Mouse (Mus musculus) liver, adult 2 months (tissue): ENCODE measurements around the gene Dgki. TPM values are rescaled to one million over a fixed set of nuclear protein-coding genes. Genes with fewer than 3 reads are reported as not detected.

Source experiments
- DNase-seq: peaks from one replicate; pipeline ENCODE4 v3.0.0-alpha.2; 2011; ENCODE audit warnings: low read depth, low spot score; ENCODE audit errors: extremely low read depth
- H3K27ac ChIP-seq: fragments of 200-500 bp; replicated peaks from 2 replicates; pipeline ENCODE4 v1.5.1; 2012; ENCODE audit warnings: low read depth, mild to moderate bottlenecking, control low read depth, inconsistent platforms, low read length; ENCODE audit not compliant: insufficient read depth
- H3K27me3 ChIP-seq: fragments of 200-500 bp; 2 replicates; pipeline ENCODE4 v1.6.1; 2012; ENCODE audit warnings: mild to moderate bottlenecking, moderate library complexity, low read length, inconsistent platforms; ENCODE audit not compliant: control insufficient read depth, insufficient read depth
- H3K36me3 ChIP-seq: fragments of 200-500 bp; 2 replicates; pipeline ENCODE4 v1.6.1; 2012; ENCODE audit warnings: low read length, inconsistent platforms; ENCODE audit not compliant: control insufficient read depth, insufficient read depth
- H3K4me1 ChIP-seq: fragments of 200-500 bp; 2 replicates; pipeline ENCODE4 v1.6.1; 2011; ENCODE audit warnings: low read length; ENCODE audit not compliant: control insufficient read depth, insufficient read depth
- H3K4me3 ChIP-seq: fragments of 200-500 bp; 2 replicates; pipeline ENCODE4 v1.5.1; 2011; ENCODE audit warnings: low read depth, mild to moderate bottlenecking, control low read depth, low read length, moderate library complexity; ENCODE audit not compliant: insufficient read depth
- H3K79me2 ChIP-seq: fragments of 200-500 bp; 2 replicates; pipeline ENCODE4 v1.6.1; 2012; ENCODE audit warnings: inconsistent platforms, mild to moderate bottlenecking, low read length, moderate library complexity; ENCODE audit not compliant: control insufficient read depth, insufficient read depth
- H3K9ac ChIP-seq: fragments of 200-500 bp; 2 replicates; pipeline ENCODE4 v1.6.1; 2012; ENCODE audit warnings: low read depth, mild to moderate bottlenecking, control low read depth, inconsistent platforms, low read length
- CTCF ChIP-seq: fragments of 200-500 bp; IDR thresholded peaks from 2 replicates; pipeline ENCODE4 v1.5.1; 2011; ENCODE audit warnings: low read depth, low read length, control low read depth
- POLR2A ChIP-seq: fragments of 200-500 bp; IDR thresholded peaks from 2 replicates; pipeline ENCODE4 v1.6.1; 2011; ENCODE audit warnings: low read length, control low read depth; ENCODE audit not compliant: insufficient read depth; ENCODE audit errors: extremely low read depth
- WGBS: fragments of 180-500 bp; shearing (Covaris S2); methylation state at CpG from one replicate; pipeline ENCODE4 v1.1.7; 2018; 5-methylcytosine and 5-hydroxymethylcytosine counted together
- polyA plus RNA-seq: library from polyadenylated mRNA; depleted of rRNA; stranded (reverse); fragments of >200 nt; gene quantifications from 2 replicates; pipeline ENCODE4 v1.2.3, GENCODE M21; 2012
- total RNA-seq: library from RNA; depleted of rRNA; stranded (reverse); fragments of >200 nt; gene quantifications from 2 replicates; pipeline ENCODE4 v1.2.3, GENCODE M21; 2014

Gene Dgki
- total and polyA plus RNA-seq, 2 experiments = 0.09 TPM; not detected in 1

GRCm38 (mm10) chr6:37004914-37005313, 295.1 kb downstream of the Dgki start:
- 49% methylated on average over 3 of the region's 3 CpGs for WGBS
- Histone ChIP-seq H3K4me3 (no peak overlapping the region), H3K9ac (no peak overlapping the region), H3K79me2 (no peaks in the 10 kb centered on the region), H3K36me3 (no peaks in the 10 kb centered on the region), H3K4me1 (no peaks in the 10 kb centered on the region), H3K27ac (no peak overlapping the region), H3K27me3 (no peaks in the 10 kb centered on the region)
- peak; percentile 38 for DNase-seq
- TF ChIP-seq POLR2A (no peak), CTCF (no peak)

- no peak overlapping the region for H3K27ac ChIP-seq
- H3K36me3 ChIP-seq = no peaks in the 10 kb centered on the region
- 81% methylated on average over 5 of the region's 5 CpGs for WGBS
- no peak for DNase-seq
- H3K27me3 ChIP-seq = no peaks in the 10 kb centered on the region
- H3K9ac ChIP-seq = no peak overlapping the region
- H3K4me3 ChIP-seq = no peak overlapping the region
- no peaks in the 10 kb centered on the region for H3K79me2 ChIP-seq
- no peak for TF ChIP-seq CTCF
- TF ChIP-seq POLR2A = no peak
- H3K4me1 ChIP-seq = no peaks in the 10 kb centered on the region
Measured at GRCm38 (mm10) chr6:37003235-37003634, 296.7 kb downstream of the Dgki start.

DNA sequence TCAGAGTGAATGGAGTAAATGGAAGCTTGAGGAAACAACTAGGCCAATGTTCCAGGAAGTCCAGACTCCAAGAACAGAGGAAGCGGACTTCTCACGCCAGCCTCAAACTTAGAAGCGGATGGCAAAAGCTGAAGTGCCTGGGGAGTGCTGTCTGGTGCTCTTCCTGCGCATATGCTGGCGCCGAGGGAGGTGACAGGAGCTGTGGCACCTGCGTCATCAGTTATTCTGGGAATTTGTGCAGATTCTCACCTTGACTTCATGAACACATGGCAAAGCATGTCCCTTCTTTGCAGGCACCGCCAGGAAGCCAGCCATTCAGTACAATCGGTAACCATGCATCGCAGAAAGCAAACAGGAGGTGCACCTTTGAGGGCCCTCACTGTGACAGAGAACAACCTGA, 301.0 kb downstream of the Dgki start:
- H3K27ac ChIP-seq = no peak overlapping the region
- H3K9ac ChIP-seq = no peak overlapping the region
- 87% methylated on average over 10 of the region's 10 CpGs for WGBS

DNA sequence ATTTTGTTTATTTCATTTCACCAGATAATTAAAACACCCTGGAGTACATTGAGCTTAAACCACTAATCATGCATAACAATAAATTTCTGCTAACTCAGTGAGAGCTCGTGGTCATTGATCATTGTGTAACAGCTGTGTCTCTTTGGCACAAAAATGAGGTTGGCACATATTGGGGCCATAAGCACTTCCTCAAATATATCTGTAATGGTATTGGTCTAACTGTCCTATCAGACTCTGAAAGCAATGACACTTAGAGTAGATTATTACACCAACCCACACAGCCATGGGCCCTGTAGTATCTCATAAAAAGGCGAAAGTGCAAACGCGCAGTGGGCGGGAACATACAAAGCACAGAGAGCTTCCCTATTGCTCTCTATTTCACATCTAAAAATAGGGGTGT, 305.7 kb downstream of the Dgki start:
- H3K79me2 ChIP-seq = no peaks in the 10 kb centered on the region
- no peaks in the 10 kb centered on the region for H3K27me3 ChIP-seq
- no peak overlapping the region for H3K9ac ChIP-seq
- H3K4me1 ChIP-seq = no peaks in the 10 kb centered on the region
- DNase-seq = no peak
- 84% methylated on average over 5 of the region's 5 CpGs for WGBS
- H3K4me3 ChIP-seq = no peak overlapping the region
- H3K36me3 ChIP-seq = no peaks in the 10 kb centered on the region
- no peak for TF ChIP-seq POLR2A
- TF ChIP-seq CTCF = no peak
- H3K27ac ChIP-seq = no peak overlapping the region

More for the DNA sequence above, 301.0 kb downstream of the Dgki start:
- Histone ChIP-seq H3K27me3 (no peaks in the 10 kb centered on the region), H3K36me3 (no peaks in the 10 kb centered on the region), H3K79me2 (no peaks in the 10 kb centered on the region), H3K4me1 (no peaks in the 10 kb centered on the region), H3K4me3 (no peak overlapping the region)
- DNase-seq = no peak
- TF ChIP-seq CTCF (no peak), POLR2A (no peak)

- TF ChIP-seq POLR2A (no peak), CTCF (no peak)
- no peaks in the 10 kb centered on the region for H3K27me3 ChIP-seq
- H3K4me1 ChIP-seq = no peaks in the 10 kb centered on the region
- WGBS = 78% methylated on average over 3 of the region's 3 CpGs
- H3K9ac ChIP-seq = no peak overlapping the region
- H3K27ac ChIP-seq = no peak overlapping the region
- no peak for DNase-seq
- no peak overlapping the region for H3K4me3 ChIP-seq
- no peaks in the 10 kb centered on the region for H3K36me3 ChIP-seq
- H3K79me2 ChIP-seq = no peaks in the 10 kb centered on the region
Measured at GRCm38 (mm10) chr6:36990186-36990585, 309.8 kb downstream of the Dgki start.

- Histone ChIP-seq H3K4me3 (no peak overlapping the region), H3K36me3 (no peaks in the 10 kb centered on the region), H3K9ac (no peak overlapping the region), H3K4me1 (no peaks in the 10 kb centered on the region), H3K27ac (no peak overlapping the region), H3K79me2 (no peaks in the 10 kb centered on the region), H3K27me3 (no peaks in the 10 kb centered on the region)
- no peak for TF ChIP-seq POLR2A
- TF ChIP-seq CTCF = no peak
- DNase-seq = no peak
- 96% methylated on average over 3 of the region's 3 CpGs for WGBS
Measured at GRCm38 (mm10) chr6:36988800-36989199, 311.2 kb downstream of the Dgki start.
